Mouse (Mus musculus) intestine, embryonic 16.5 days (tissue): ENCODE data around the gene Ssr2. TPM values are rescaled to one million over a fixed set of nuclear protein-coding genes. Genes with fewer than 3 reads are reported as not detected.

Experiments
- ATAC-seq: fragments of 200-750 bp; cut with Nextera tagmentation; 2 replicates; pipeline ENCODE4 v1.8.0; 2017; ENCODE audit warnings: moderate TSS enrichment, moderate library complexity
- H3K27ac ChIP-seq: fragments of 300-500 bp; sonication (generic); 2 replicates; pipeline ENCODE4 v1.5.1; 2014; ENCODE audit warnings: mild to moderate bottlenecking, low read length
- H3K27me3 ChIP-seq: fragments of 300-500 bp; sonication (generic); replicated peaks from 2 replicates; pipeline ENCODE4 v1.6.1; 2014; ENCODE audit warnings: low read length, control low read depth, mixed read lengths; ENCODE audit not compliant: control insufficient read depth, insufficient read depth
- H3K36me3 ChIP-seq: fragments of 300-500 bp; sonication (generic); 2 replicates; pipeline ENCODE4 v1.6.1; 2014; ENCODE audit warnings: low read length, control low read depth; ENCODE audit not compliant: control insufficient read depth, insufficient read depth
- H3K4me1 ChIP-seq: fragments of 300-500 bp; sonication (generic); 2 replicates; pipeline ENCODE4 v1.6.1; 2014; ENCODE audit warnings: low read length, control low read depth, mixed read lengths; ENCODE audit not compliant: control insufficient read depth, insufficient read depth
- H3K4me2 ChIP-seq: fragments of 300-500 bp; sonication (generic); 2 replicates; pipeline ENCODE4 v1.6.1; 2014; ENCODE audit warnings: low read depth, low read length, control low read depth
- H3K4me3 ChIP-seq: fragments of 300-500 bp; sonication (generic); 2 replicates; pipeline ENCODE4 v1.5.1; 2014; ENCODE audit warnings: mild to moderate bottlenecking, low read length
- H3K9ac ChIP-seq: fragments of 300-500 bp; sonication (generic); 2 replicates; pipeline ENCODE4 v1.6.1; 2014; ENCODE audit warnings: low read depth, low read length
- H3K9me3 ChIP-seq: fragments of 300-500 bp; sonication (generic); 2 replicates; pipeline ENCODE4 v1.6.1; 2016; ENCODE audit warnings: low read length, control low read depth; ENCODE audit not compliant: control insufficient read depth
- WGBS: fragments of 180-500 bp; shearing (Covaris S2); extraction: QIAGEN DNeasy Blood & Tissue Kit; methylation state at CpG from one replicate; pipeline ENCODE4 v1.1.7; 2014; 5-methylcytosine and 5-hydroxymethylcytosine counted together
- polyA plus RNA-seq: library from polyadenylated mRNA; unstranded; fragments of >200 nt; fragmentation: Nextera tagmentation; extraction: Ambion mirVana; gene quantifications from 2 replicates; pipeline ENCODE4 v1.2.1, GENCODE M21; 2015

Ssr2 gene
- polyA plus RNA-seq = 371 and 377 TPM in 2 replicates

DNA sequence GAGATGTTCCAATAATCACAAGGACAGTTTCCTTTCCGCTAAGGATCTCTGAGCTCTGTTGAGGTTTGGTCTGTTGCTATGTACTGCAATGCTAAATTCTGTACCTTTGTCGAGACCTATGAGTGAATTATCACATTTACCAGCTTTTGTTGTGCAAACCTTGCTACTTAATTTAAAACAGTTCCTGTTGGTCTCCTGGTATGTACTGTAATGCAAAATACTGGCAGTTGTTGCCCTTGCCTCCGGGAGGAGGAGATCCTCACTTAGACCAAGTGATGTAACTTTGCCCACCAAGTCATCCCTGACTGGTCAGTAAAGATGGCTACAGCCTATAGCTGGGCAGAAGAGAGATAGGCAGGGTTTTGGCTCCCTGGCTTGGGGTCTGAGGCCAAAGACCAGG is at the start of gene Ssr2:
Gene Ssr2 (plus strand): TSS at position 337 of the 400 bp plus-strand sequence.
- peaks cover 5% of the 10 kb centered on the region for H3K4me1 ChIP-seq
- no peak for ATAC-seq
- no peaks in the 10 kb centered on the region for H3K27me3 ChIP-seq
- no peak within 1 kb of the TSS for H3K4me3 ChIP-seq
- no peak within 1 kb of the TSS for H3K4me2 ChIP-seq
- no peak within 1 kb of the TSS for H3K9ac ChIP-seq
- H3K9me3 ChIP-seq = no peaks in the 10 kb centered on the region
- 91% methylated on average over 3 of the region's 3 CpGs for WGBS
- H3K27ac ChIP-seq = no peak within 1 kb of the TSS
- no peaks in the 10 kb centered on the region for H3K36me3 ChIP-seq

DNA sequence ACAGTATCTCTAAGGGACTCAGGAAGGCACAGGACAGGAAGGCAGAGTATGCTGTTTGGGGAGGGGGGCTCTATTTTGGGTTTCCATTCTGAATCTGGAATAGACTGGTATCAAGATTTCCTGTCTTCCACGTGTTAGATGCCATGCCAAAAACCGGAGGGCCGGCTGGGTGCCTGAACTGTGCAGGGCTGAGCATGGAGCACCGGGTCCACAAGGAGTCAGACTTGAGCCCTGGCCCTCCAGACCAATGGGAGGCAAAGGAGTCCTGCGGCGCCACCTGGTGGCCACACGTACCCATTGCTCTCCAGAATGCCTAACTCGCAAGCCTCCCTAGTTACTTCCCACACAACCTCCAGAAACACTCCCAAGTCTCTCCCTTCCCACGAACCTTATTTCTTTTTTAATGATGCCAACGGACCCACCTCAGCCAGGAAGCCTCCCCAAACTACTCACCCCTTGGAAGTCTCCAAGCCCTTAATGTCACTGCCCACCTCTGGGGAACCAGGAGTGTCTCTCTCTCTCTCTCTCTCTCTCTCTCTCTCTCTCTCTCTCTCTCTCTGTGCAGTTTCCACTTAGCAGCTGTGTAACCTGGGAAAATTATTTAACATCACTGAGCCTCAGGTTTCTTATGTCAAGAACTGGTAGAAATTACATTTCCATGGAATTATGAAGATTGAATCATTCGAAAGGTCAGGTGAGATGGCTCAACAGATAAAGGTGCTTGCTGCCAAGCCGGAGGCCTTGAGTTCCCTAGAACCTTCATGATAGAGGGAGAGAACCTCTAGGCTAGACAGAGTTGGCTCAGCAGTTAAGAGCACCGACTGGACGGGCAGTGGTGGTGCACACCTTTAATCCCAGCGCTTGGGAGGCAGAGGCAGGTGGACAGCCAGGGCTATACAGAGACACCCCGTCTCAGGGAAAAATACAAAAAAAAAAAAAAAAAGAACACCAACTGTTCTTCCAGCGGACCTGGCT is 49.2 kb upstream of the Ssr2 start:
- 0 out of 2 replicates have a peak overlapping the region, but pooled peaks have one; percentile 0 for H3K4me2 ChIP-seq
- 34% methylated on average over 17 of the region's 17 CpGs for WGBS
- H3K4me3 ChIP-seq = no peak overlapping the region
- H3K9ac ChIP-seq = no peak overlapping the region
- H3K27me3 ChIP-seq = no peaks in the 10 kb centered on the region
- H3K4me1 ChIP-seq = peaks cover 30% of the 10 kb centered on the region
- H3K27ac ChIP-seq = no peak overlapping the region
- no peaks in the 10 kb centered on the region for H3K9me3 ChIP-seq
- peak; percentile 69 for ATAC-seq
- peaks cover 3% of the 10 kb centered on the region; the same call in 1 of the 2 replicates for H3K36me3 ChIP-seq

DNA sequence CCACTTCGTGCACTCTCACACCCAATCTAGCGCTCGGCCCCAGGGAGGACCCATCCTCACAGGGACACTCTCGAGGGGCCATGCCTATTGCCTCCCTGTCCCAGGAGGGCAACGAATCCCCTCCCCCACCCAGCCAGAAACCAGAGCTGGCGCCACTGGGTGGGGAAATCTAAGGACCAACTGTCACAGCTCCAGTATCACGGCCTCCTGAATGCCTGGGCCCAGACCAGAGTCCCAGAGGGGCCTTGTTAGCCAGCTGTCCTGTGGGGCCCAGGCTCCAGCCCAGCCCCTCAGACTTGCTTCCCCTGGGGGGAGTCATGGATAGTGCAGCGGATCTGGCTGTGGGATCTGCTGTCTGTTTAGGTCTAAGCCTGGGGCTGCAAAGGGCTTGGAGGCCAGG is 48.1 kb upstream of the Ssr2 start:
- Histone ChIP-seq H3K9me3 (no peaks in the 10 kb centered on the region), H3K4me2 (no peak overlapping the region), H3K27ac (no peak overlapping the region), H3K4me1 (peaks cover 30% of the 10 kb centered on the region), H3K4me3 (no peak overlapping the region), H3K9ac (peak overlapping the region; percentile 47), H3K27me3 (no peaks in the 10 kb centered on the region), H3K36me3 (peaks cover 3% of the 10 kb centered on the region; the same call in 1 of the 2 replicates)
- ATAC-seq = no peak
- 45% methylated on average over 8 of the region's 8 CpGs for WGBS

GRCm38 (mm10) chr3:88528646-88529045 is 47.0 kb upstream of the Ssr2 start:
- no peak overlapping the region for H3K27ac ChIP-seq
- WGBS = 79% methylated on average over 11 of the region's 11 CpGs
- ATAC-seq = no peak
- H3K4me2 ChIP-seq = no peak overlapping the region
- no peaks in the 10 kb centered on the region for H3K27me3 ChIP-seq
- no peaks in the 10 kb centered on the region for H3K9me3 ChIP-seq
- peaks cover 3% of the 10 kb centered on the region; the same call in 1 of the 2 replicates for H3K36me3 ChIP-seq
- H3K4me1 ChIP-seq = peaks cover 36% of the 10 kb centered on the region
- no peak overlapping the region for H3K9ac ChIP-seq
- H3K4me3 ChIP-seq = no peak overlapping the region

- ATAC-seq = no peak
- peaks cover 2% of the 10 kb centered on the region; the same call in 1 of the 2 replicates for H3K36me3 ChIP-seq
- peak overlapping the region; percentile 85 for H3K4me3 ChIP-seq
- 52% methylated on average over 7 of the region's 7 CpGs for WGBS
- H3K4me2 ChIP-seq = peak overlapping the region; percentile 88
- H3K4me1 ChIP-seq = peaks cover 43% of the 10 kb centered on the region
- H3K27me3 ChIP-seq = no peaks in the 10 kb centered on the region
- peak overlapping the region; percentile 35 for H3K9ac ChIP-seq
- no peak overlapping the region for H3K27ac ChIP-seq
- no peaks in the 10 kb centered on the region for H3K9me3 ChIP-seq
Observed at GRCm38 (mm10) chr3:88529204-88530000, 46.3 kb upstream of the Ssr2 start.

- Histone ChIP-seq H3K4me3 (peak overlapping the region; percentile 85), H3K4me1 (peaks cover 52% of the 10 kb centered on the region), H3K9me3 (no peaks in the 10 kb centered on the region), H3K27me3 (no peaks in the 10 kb centered on the region), H3K4me2 (peak overlapping the region; percentile 88), H3K36me3 (no peaks in the 10 kb centered on the region), H3K27ac (peak overlapping the region; percentile 26; the same call in 1 of the 2 replicates), H3K9ac (peak overlapping the region; percentile 94)
- ATAC-seq = no peak
- 18% methylated on average over 11 of the region's 11 CpGs for WGBS
Observed at GRCm38 (mm10) chr3:88530082-88530864, 45.4 kb upstream of the Ssr2 start.

DNA sequence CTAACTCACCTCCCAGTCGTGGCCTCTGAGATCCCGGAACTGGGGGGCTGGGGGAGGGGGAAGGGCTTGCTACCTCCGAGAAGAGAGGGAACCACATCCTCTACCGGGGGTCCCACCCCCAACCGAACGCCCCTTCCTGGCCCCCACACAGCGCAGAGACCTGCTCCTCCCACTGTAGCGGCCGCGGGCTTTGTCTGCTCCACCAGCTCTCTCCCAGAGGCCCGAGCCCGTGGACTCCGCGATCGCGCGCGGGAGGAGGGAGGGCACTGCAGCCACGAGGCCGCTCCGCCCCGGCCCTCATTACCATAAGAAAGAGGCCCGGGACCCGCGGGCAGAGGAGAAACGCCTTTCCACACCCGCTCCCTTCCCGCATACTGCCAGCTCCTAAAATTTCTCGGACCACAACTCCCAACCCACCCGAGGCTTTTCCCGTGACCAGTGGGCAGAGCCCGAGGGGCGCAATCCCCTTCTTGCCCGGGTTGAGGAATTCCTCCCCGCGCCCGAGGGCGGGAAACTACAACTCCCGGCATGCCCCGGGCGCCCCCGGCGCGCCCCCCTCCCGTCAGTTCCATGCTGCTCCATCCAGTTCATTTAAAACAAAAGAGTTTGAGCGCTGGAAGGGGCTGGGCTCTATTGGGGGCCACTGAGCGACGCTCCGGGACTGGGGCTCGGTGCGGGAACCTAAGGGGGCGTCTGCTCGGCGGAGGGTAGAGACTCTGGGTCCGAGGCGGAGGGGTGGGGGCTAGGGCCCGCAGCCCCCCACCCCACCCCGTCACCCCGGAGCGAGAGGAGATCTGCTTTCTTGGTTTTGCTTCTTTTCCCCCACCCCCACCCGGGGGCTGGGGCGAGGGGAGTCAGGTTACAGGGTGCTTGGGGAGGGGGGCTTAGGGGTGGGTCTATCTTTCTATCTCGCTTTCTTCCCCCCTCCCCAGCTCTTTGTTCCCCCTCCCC is 44.1 kb upstream of the Ssr2 start:
- Histone ChIP-seq H3K4me1 (peaks cover 63% of the 10 kb centered on the region), H3K9ac (peak overlapping the region; percentile 94), H3K36me3 (no peaks in the 10 kb centered on the region), H3K4me2 (peak overlapping the region; percentile 88), H3K27ac (peak overlapping the region; percentile 94), H3K4me3 (peak overlapping the region; percentile 85), H3K27me3 (no peaks in the 10 kb centered on the region), H3K9me3 (no peaks in the 10 kb centered on the region)
- under 1% methylated on average over 59 of the region's 63 CpGs for WGBS
- peak; percentile 75 for ATAC-seq

- H3K9me3 ChIP-seq = no peaks in the 10 kb centered on the region
- H3K4me2 ChIP-seq = peak within 1 kb of the TSS; percentile 88
- no peak for ATAC-seq
- 0 out of 2 replicates have a peak, but pooled peaks cover 3% of the 10 kb centered on the region for H3K36me3 ChIP-seq
- H3K4me3 ChIP-seq = peak within 1 kb of the TSS; percentile 85
- H3K9ac ChIP-seq = peak within 1 kb of the TSS; percentile 94
- H3K27ac ChIP-seq = peak within 1 kb of the TSS; percentile 94
- H3K27me3 ChIP-seq = no peaks in the 10 kb centered on the region
- H3K4me1 ChIP-seq = peaks cover 70% of the 10 kb centered on the region
- 2% methylated on average over 7 of the region's 31 CpGs for WGBS
Observed at GRCm38 (mm10) chr3:88532299-88532674, 43.4 kb upstream of the Ssr2 start, which contains the start of gene Mex3a. Gene Mex3a, plus strand, starts transcription at chr3:88532395.
